Mouse (Mus musculus) cerebellum, postnatal 4 days (tissue): ENCODE data around the gene Ppp4c.
"Not testable (repeated sequence)": the region's sequence is repeated elsewhere in the genome, so short reads cannot be mapped to it uniquely, and the experiment has no call there.

Experiments used
- DNase-seq, 2 experiments: peaks; one replicate each; pipeline ENCODE4 v3.0.0; 2022; ENCODE audit warnings: low spot score in 2 of 2, mixed read lengths in 1 of 2

Ppp4c gene

DNA sequence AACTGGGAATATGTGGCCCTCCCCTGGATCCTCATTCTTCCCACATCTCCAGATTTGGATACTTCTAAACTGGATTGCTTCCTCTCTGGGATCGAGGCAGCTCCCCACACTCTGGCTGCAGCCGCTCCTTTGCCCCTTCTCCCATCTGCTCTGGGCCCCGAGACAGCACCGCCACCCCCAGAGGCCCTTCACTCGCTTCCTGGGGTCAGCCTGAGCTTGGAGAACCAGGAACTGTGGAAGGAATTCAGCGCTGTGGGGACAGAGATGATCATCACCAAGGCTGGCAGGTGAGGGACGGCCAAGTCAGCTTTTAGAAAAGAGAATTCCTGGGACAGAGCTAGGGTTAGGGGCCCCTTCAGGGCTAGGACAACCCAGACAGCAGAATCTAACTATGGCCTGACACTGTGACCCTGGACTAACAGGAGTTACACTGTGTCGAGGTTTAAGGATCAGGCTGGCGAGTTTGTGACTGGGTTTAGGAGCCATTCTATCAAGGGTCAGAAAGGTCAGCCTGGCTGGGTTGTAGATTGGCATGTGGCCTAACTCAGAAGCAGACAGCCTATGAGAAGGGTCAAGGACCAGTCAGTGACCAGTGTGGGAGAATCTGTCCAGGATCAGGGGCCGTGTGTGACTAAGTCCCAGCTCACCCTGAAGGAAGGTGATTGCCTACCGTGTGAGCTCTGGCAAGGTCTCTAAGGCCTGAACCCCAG, 10.5 kb downstream of the Ppp4c start:
- DNase-seq, result no peak

DNA sequence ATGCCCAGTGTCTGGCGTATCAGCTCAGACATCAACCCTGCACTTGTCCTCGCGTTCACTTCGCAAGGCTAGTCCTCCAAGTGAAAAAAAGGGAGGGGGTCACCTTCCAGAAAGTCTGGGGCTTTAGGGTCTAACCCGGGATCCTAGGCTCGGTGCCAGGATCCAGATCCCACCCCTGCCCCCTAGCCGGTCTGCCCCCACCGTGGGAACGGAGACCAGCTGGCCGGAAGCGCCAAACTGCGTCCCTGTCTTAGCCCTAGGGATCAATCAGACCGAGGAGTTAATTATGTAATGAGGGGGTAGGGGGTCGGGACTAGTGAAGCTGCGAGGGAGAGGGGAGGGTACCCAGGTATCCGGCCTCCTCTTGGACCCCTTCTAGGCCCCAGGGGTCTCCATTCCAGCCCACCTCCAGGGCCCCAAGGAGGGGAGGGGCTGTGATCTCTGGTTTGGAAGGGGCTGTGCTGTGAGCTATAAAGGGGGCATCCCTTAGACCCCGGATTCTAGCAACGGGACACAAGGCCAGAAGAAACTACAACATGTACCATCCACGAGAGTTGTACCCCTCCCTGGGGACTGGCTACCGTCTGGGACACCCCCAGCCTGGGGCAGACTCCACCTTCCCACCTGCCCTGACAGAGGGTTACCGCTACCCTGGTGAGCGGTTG, 11.2 kb downstream of the Ppp4c start, which contains the start of gene Tbx6:
TSS of gene Tbx6 (plus strand) at position 513 of the 665 bp plus-strand sequence.
- DNase-seq, result no peak

DNA sequence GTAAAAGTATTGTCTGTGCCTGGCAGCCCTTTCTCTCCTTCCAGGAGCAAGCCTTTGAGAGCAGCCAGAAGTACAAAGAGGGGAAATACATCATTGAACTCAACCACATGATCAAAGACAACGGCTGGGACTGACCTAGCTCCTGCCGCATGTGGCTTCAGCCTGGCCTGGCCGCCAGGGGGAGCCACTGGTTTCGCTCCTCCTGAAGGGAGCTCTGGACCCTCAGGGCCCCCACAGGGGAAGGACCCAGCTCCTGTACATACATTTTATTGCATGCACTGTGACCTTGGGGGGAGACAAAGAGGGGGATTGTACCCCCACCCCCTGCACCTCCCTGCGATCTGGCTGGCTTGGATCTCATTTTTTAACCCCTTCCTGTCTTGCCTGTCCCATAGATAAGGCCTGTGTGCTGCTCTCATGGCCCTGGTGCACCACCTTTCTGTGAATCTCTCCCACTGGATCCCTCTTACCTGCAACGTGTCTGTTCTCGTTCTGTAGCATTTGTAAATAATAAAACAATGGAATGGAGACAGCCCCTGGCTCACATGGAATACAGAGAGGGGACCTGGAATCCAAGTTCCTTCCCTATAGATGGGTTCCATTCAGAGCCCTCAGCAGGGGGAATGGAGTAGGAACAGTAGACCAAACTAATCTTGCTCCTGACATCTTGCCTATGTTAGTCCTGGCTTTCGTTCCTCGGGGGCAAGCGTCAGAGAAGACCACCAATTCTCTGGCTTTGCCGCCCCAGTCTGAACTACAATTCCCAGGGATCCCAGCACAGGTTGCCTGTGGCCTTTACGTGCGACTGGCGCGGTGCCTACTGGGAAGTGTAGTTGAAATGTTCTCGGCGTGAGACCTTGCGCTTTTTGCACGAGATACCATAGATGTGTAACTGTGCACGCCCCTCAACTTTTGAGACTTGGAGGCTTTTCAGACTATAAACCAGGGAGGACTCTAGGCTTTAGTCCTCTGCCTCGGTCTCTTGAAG, 12.0 kb downstream of the Ppp4c start:
- peak; percentile 91 to 93 for DNase-seq

DNA sequence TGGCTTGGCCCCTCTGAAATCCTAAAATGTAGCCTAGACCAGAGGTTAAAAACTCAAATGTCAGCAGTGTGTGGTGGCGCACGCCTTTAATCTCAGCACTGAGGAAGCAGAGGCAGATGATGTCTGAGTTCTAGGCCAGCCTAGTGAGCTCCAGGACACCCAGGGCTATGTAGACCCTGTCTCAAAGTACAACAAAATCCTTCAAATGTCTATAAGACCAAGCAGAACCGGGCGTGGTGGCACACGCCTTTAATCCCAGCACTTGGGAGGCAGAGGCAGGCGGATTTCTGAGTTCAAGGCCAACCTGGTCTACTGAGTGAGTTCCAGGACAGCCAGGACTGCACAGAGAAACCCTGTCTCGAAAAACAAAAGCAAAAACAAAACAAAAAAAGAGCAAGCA, 13.2 kb downstream of the Ppp4c start:
- not testable (repeated sequence) for DNase-seq

DNA sequence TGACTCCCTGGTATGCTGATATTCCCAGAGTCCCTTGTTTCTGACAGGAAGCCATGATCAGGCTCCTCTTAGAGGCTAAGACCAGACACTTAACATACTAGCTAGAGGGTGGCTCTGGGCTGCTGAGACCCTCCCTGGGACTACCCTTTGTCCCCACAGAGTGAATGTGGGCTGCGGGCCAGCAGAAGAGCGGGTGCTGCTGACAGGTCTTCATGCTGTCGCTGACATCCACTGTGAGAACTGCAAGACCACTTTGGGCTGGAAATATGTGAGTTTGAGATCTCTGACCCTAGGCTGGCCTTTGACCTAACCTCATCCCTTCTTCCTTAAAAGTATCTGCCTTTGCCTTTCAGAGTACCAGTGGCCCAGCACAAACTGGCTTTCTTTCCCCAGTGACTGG, 14.1 kb downstream of the Ppp4c start:
- DNase-seq, result no peak

DNA sequence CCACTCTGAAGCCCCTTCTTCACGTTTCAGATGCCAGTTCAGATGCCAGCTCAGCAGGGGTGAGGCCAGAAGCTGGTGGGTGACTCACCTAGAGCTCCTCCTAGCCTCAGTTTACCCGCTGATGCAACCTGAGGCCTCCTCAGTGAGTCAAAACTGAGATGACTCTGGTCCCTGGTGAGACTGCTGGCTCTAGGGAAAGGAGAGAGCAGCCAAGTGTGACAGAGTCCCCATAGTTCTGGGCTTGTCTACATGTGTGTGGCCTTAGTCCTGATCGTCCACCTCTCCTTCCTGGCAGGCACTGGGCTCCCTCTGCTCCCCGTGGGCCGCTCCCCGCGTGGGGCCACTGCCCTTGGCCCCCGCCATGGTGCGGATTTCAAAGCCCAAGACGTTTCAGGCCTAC, 14.8 kb downstream of the Ppp4c start:
- no peak for DNase-seq

DNA sequence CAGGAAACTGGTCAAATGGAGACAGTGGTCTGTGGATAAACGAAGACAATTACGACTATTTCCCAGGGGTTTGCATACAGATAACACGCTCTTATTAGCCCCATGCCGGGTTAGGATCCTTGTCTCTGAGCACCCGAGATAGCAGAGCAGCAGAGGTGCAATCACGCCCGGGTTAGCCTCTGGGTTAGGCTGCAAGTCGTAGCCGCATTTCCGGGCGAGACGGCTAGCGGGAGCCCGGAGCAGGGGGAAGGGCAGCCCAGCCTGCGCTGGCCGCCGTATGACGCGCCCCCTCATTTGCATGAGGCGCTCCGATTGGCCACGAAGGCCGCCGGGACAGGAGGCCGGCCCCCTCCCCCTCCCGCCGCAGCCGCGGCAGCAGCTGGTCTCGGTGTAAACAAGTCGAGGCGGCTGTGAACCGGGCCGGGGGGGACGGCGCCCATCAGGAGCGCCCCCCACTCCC, 15.7 kb downstream of the Ppp4c start, which contains the start of gene Ypel3:
TSS of gene Ypel3 (plus strand) at position 358 of the 460 bp plus-strand sequence.
- peak; percentile 87 to 93 for DNase-seq

DNA sequence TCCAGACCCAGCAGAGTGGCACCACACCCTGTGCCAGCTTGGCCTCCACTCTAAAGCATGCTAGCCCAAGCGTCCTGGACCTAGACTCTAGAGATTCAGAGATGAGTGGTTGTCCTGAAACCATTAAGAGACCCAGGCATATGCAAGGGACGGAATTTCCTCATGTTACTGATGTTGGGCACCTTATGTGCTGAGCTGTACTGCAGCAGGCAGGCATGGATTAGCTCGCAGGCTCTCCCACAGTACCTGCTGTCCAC, 16.4 kb downstream of the Ppp4c start:
- DNase-seq, result no peak

DNA sequence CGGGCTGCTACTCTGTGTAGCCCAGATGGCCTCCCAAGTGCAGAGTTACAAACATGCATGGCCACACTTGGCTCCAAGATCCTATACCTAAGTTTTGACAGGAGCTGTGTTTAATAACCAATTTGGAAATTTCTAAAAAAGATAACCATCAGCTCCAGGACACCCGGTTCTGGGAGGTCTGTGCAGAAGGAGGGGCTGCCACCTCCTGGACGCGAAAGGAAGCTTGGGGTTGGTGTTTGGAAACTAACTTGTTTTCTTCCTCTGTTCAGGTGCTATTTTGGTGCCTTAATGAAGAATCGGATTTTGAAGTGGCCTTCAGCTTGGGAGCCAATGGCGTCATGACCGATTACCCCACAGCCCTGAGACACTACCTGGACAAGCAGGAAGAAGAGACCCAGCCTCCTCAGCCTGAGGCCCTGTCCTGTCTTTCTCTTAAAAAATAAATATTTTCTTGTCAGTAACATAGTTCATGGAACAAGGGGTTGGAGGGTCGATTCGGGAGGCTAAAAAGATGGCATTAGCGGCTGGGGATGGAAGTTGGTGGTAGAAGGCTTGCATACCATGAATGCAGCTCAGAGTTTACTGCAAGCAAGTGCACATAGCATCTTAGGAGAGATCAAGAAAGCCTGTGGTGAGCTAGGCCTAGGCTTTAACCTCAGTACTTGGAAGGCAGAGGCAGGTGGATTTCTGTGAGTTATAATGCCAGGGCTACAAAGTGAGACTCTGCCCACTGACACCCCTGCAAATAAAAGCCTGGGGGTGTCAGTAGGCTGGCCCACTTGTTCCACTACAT, 16.9 kb downstream of the Ppp4c start:
- DNase-seq, result no peak

DNA sequence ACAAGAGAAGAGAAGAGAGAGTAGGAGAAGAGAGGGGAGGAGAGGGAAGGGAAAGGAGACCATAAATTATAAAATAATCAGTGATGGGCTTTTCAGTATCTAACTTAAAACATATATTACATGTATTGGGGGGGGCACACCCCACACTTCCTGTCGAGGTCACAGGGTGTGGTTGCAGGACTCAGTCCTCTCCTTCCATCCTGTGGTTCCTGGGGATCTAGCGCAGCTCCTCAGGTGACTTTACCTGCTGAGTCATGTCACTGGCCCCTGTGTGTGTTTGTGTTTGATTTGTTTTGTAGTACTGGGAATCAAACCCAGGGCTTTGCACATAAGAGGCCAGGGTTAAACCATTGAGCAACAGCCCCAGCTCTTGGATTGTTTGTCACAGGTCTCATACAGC, 17.8 kb downstream of the Ppp4c start:
- DNase-seq, result no peak

DNA sequence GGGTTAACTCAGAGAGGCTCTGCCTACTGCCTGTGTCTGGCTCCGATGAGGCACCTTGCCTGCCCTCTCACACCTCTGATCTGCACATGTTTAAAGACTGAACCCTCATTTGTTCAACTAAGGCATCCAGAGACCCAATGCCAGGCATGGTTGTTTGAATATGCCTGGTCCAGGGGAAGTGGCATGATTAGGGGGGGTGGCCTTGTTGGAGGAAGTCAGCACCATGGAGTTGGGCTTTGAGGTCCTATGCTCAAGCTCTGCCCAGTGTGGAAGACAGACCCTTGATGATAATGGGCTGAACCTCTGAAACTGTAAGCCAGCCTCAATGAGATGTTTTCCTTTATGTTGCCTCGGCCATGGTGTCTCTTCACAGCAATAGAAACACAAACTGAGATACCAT, 18.9 kb downstream of the Ppp4c start:
- DNase-seq, result no peak

DNA sequence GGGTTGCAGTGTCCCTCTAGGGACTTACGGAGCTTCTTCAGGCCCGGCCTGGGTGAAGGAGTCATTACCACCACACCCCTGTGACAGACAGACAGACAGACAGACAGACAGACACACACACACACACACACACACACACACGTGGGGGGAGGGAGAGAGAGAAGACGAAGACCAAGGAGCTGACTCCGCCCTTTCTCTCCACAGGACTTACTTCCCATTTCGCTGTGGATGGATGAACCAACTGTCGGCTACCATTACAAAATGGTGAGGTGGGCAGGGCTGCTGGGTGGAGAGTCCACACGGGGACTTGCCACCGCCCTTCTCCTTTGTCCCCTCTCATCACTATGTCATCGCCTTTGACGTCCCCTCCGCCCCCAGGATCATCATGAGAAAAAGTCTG, 21.5 kb downstream of the Ppp4c start:
- no peak for DNase-seq

DNA sequence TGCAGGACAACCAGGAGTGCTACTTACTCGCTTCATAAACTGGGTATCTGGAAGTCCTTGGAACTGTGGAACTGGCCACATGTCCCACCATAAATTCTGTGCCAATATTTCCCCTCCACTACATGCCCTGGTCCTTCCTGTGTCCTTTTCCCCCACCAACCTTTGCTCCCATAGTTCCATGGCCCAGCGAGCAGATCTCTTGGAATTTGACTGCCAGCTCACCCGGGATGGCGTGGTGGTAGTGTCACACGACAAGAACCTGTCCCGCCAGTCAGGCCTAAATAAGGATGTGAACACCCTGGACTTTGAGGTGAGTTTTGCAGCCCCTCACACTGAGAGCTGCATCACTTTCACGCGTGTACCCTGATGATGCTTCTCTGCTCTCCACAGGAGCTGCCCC, 25.3 kb downstream of the Ppp4c start:
- DNase-seq, result no peak

DNA sequence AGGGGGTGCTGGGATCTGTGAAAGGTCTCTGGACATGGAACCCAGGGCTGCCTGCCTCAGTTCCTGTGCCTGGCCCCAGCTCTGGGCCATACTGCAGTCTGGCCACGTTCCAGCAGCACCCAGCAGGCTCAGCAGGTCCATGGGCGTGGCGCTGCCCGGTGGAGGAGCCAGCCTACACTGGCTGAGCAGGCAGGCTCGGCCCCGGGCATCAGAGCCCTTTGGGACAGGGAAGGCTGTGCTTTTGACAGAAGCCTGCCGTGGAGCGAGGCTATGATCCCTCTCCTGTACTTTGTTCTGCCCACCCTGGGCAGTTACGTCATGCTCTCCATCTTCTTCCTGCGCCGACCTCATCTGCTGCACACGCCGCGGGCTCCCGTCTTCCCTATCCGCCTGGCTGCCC, 26.1 kb downstream of the Ppp4c start, which contains the start of gene Gdpd3:
TSS of gene Gdpd3 (plus strand) at position 134 of the 400 bp plus-strand sequence.
- no peak for DNase-seq

DNA sequence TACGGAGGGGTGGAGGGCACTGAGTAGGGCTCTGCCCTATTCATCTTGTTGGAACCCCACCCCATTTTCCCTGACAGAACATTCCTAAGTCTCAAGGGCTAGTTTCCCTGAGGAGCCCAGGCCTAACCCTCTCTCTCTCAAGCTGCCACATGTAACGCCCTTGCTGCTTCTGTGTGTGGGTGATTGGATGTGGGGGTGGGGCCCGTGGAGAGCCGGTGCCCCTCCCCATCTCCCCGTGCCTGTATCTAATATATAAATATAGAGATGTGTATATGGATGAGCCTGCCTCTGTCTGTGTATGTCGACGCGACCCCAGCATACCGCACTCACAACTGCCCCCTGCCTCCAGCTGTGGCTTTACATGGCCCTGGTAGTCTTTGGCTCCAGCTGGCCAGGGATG, 26.8 kb downstream of the Ppp4c start:
- DNase-seq, result no peak

DNA sequence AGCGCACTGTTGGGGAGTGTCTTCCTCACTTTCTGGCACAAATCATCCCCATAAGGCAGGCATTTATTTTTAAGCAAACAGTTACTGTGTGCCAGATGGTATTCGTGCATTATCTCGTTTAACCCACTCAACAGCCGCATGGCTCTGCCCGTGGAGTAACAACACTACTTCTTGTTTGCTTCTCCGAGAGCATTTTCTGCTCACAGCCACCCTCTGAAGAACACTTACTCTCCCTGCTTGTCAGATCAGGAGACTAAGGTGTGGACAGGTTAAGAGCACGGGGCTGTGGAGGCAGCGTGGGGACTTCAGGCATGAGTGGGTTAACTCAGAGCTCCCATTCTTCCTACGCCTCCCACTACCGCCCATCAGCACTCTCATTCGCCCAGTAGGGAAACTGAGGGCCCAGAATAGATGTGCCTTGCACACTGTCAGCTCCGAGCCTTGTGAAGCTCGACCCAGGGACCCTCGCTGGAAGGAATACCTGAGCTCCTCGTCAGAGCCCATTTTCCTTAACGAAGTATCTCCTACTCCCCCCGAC, 29.8 kb downstream of the Ppp4c start:
- DNase-seq, result no peak

DNA sequence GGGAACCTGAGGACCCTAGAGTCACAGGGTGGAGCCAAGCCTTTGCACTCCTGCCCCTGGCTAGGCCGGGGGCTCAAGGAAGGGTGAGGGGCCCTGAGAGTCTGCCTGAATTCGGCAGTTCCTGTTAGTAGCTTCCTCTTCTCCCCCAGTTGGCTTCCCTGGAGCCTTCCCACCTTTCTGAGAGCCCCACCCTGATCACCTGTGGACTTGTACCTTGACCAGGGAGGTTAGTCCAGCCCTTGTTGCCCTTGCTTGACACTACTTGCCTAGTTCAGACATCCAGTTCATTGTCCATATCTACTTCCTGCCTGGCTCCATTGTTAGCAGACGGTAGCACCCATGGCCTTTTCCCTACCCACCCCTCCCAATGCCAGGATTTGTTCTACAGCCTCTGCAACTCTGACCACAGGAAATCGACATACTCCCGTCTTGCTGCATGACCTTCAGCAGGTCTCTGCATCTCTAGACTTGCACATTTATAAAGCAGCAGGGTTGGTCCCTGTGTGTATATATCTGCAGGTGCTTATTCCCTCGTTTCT, 30.7 kb downstream of the Ppp4c start:
- DNase-seq, result no peak

DNA sequence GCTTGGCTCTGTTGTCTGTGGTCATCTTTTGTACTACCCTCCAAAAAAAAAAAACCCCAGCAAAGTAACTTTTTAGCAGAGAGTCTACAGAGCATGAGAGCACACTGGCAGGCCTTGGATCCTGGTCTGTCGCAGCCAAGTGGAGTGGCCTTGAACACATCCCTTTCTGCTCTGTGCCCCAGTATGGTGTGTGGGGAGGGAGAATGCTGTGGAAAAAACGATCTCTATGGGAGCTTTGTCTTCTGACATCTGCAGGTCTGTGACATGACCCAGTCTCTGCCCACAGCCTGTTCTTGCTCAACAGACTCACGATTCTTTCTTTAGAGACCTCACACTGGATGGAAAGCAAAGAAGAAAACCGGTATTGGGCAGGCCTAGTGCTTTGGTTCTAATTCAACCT, 31.3 kb downstream of the Ppp4c start:
- DNase-seq, result no peak

DNA sequence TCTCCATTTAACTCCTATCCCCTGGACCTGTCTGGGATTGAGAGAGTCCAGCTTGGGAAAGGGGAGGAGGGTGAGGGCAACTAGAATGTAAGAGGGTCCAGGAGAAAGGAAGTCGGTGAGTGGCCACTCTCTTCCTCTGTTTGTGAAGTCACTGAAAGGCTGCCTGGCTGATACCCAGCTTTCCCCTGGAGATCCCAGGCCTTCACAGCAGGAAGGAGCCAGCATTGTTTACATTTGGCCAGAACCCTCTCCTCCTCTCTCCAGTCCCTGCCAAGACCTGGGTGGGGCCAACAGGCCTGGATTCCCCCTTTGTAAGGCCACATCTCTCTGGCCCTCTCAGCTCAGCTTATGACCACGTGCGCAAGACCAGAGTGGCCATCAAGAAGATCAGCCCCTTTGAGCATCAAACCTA, 31.9 kb downstream of the Ppp4c start:
- DNase-seq, result peak in 1 of 2 experiments; percentile 57

DNA sequence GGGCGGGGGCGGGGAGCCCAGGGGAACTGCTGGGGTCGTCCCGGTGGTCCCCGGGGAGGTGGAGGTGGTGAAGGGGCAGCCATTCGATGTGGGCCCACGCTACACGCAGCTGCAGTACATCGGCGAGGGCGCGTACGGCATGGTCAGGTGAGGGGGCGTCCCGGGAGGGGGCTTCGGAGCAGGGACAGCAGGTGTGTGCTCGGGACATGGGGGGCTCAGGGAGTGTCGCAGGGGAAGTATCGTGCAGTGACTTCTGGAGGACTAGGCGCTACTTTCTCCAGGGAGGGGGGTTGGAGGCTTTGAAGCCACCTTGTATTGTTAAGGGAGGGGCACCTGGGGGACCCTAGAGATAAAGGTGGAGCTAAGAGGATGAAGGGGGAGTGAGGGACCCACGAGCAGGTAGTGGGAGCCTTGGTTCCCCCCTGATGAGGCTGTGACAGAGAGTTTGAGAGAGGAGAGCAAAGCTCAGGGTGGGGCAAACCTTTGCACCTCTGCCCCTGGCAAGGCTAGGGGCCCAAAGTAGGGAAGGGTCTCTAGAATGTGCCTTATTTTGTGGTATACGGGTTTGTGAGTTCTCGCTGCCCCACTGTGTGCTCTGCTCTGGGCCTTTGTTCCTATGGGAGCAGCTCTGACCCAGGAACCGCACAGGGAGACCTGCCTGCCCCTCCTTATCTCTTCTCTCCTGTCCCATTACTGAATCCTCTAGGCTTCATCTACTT, 32.5 kb downstream of the Ppp4c start:
- DNase-seq, result no peak
